In genomic region chr10:53859879-53860278, GRCm38 (mm10) we compare ENCODE assay signal across 26 mouse cellular contexts.
DNase-seq lines count a peak whose midpoint lies in the region; ATAC-seq and TF ChIP-seq lines count a peak whose summit lies in the region.
"Had no signal": no experiment of that assay in that cellular context is flagged by ENCODE, and none has a peak within 500 bp of the region (broad histone marks: within the 10 kb centered on the region; RNA-seq: fewer than 3 reads in every experiment).

No protein-coding gene starts in this region.

- DNase-seq in 416B (ENCODE audit: low read depth): peak; percentile 48
- DNase-seq in MEL (ENCODE audit: low read depth, low spot score): peak; percentile 18
- DNase-seq in heart, adult 11 months: no peak
- DNase-seq in embryo, embryonic 10.5 days (ENCODE audit: low spot score): no peak
- DNase-seq: adrenal gland, adult 2 months; adrenal gland, postnatal 10 days; adrenal gland, postnatal 25 days; cerebellum, adult 11 months; cerebellum, adult 18-20 months; cerebellum, adult 8-10 months; cerebellum, adult 9-11 months; cerebellum, postnatal 14 days; cerebellum, postnatal 36 days; embryo, embryonic 11 days had no signal

- TF ChIP-seq RAD21 in MEL (IDR thresholded peaks at IDR 0.05; ENCODE audit: low read depth, low read length): no peak

- no peaks in the 10 kb centered on the region for H3K79me2 ChIP-seq in MEL (ENCODE audit: control insufficient read depth, insufficient read depth, low read length, poor library complexity)

- H3K9ac ChIP-seq in MEL (ENCODE audit: control insufficient read depth, low read depth, low read length, poor library complexity, severe bottlenecking): no peak overlapping the region
- H3K9ac ChIP-seq: embryonic facial prominence, embryonic 13.5 days; embryonic facial prominence, embryonic 15.5 days; forebrain, embryonic 12.5 days had no signal

- H3K36me3 ChIP-seq in MEL (ENCODE audit: control insufficient read depth in 1 of 2, insufficient read depth in 2 of 2, low read length in 2 of 2): no peaks in the 10 kb centered on the region
- H3K36me3 ChIP-seq: embryonic facial prominence, embryonic 13.5 days; embryonic facial prominence, embryonic 15.5 days; forebrain, embryonic 10.5 days; forebrain, embryonic 12.5 days; G1E had no signal

- peak; percentile 70 for ATAC-seq in granulocyte monocyte progenitor cell, adult 5-6 weeks (replicated peaks; ENCODE audit: poor library complexity, severe bottlenecking)
- ATAC-seq in megakaryocyte progenitor cell, adult 5-6 weeks (replicated peaks; ENCODE audit: poor library complexity): peak; percentile 68
- no peak for ATAC-seq in inflammation-experienced regulatory T-cells, adult 6 months
- ATAC-seq: forebrain, embryonic 14.5 days; forebrain, embryonic 16.5 days had no signal

- H3K4me1 ChIP-seq in MEL (ENCODE audit: control insufficient read depth in 1 of 2, insufficient read depth in 2 of 2, low read length in 2 of 2): no peaks in the 10 kb centered on the region
- H3K4me1 ChIP-seq: embryonic facial prominence, embryonic 13.5 days; embryonic facial prominence, embryonic 15.5 days; forebrain, embryonic 10.5 days; forebrain, embryonic 12.5 days had no signal

- H3K27me3 ChIP-seq in MEL (ENCODE audit: control insufficient read depth in 1 of 2, insufficient read depth in 2 of 2, low read length in 2 of 2): no peaks in the 10 kb centered on the region
- H3K27me3 ChIP-seq: CH12.LX; embryonic facial prominence, embryonic 13.5 days; embryonic facial prominence, embryonic 15.5 days; forebrain, embryonic 12.5 days had no signal

- no peaks in the 10 kb centered on the region for H3K9me3 ChIP-seq in MEL (replicated peaks; ENCODE audit: insufficient read depth, low read length)
- H3K9me3 ChIP-seq: embryonic facial prominence, embryonic 13.5 days; embryonic facial prominence, embryonic 15.5 days; forebrain, embryonic 10.5 days; forebrain, embryonic 12.5 days; G1E had no signal

- TF ChIP-seq POLR2A in MEL (IDR thresholded peaks at IDR 0.05; ENCODE audit: control insufficient read depth in 1 of 2, insufficient read depth in 1 of 2, low read depth in 1 of 2, low read length in 2 of 2, poor library complexity in 1 of 2): no peak

- TF ChIP-seq EP300 in MEL (IDR thresholded peaks at IDR 0.05; ENCODE audit: low read depth in 1 of 2, low read length in 2 of 2): no peak

- no peak for TF ChIP-seq CTCF in MEL (IDR thresholded peaks at IDR 0.05 in 2 of 3, conservative IDR thresholded peaks at IDR 0.05 in 1 of 3; ENCODE audit: control insufficient read depth in 1 of 3, insufficient read depth in 1 of 3, low read depth in 2 of 3, low read length in 3 of 3, poor library complexity in 1 of 3, severe bottlenecking in 1 of 3)

- H3K27ac ChIP-seq in MEL (ENCODE audit: control insufficient read depth, low read depth, low read length): no peak overlapping the region
- H3K27ac ChIP-seq: embryonic facial prominence, embryonic 13.5 days; embryonic facial prominence, embryonic 15.5 days; forebrain, embryonic 10.5 days; forebrain, embryonic 12.5 days had no signal

- H3K4me3 ChIP-seq in MEL (ENCODE audit: control insufficient read depth in 1 of 2, insufficient read depth in 1 of 2, low read depth in 2 of 2, low read length in 2 of 2): no peak overlapping the region
- H3K4me3 ChIP-seq: embryonic facial prominence, embryonic 13.5 days; embryonic facial prominence, embryonic 15.5 days; erythroblast, embryonic 14.5 days; forebrain, embryonic 10.5 days; forebrain, embryonic 12.5 days had no signal

TF ChIP-seq in MEL, 35 proteins besides CTCF, POLR2A, EP300 and RAD21:
- TF ChIP-seq ZNF384 (IDR thresholded peaks at IDR 0.05; ENCODE audit: low read depth, low read length) (no peak), USF1 (IDR thresholded peaks at IDR 0.05; ENCODE audit: low read depth, low read length) (no peak), USF2 (IDR thresholded peaks at IDR 0.05; ENCODE audit: borderline replicate concordance in 1 of 2, insufficient read depth in 1 of 2, low read depth in 1 of 2, low read length in 2 of 2) (no peak), HCFC1 (IDR thresholded peaks at IDR 0.05; ENCODE audit: low read depth, low read length) (no peak), ZC3H11A (IDR thresholded peaks at IDR 0.05; ENCODE audit: low read depth, low read length) (no peak), TAL1 (IDR thresholded peaks at IDR 0.05; ENCODE audit: low read length) (no peak), POLR2AphosphoS5 (IDR thresholded peaks at IDR 0.05; ENCODE audit: borderline replicate concordance, low read depth, low read length) (no peak)

Comparison
In these comparisons a context has a peak if more than half of its experiments do, and no peak if none do; other contexts are left out.
1. DNase-seq: peak in 416B (single experiment) and MEL (single experiment); none in heart, adult 11 months (single experiment) and embryo, embryonic 10.5 days (single experiment).